Mouse (Mus musculus) hindbrain, postnatal 0 days (tissue): Measurements from ENCODE around the gene Pold1. TPM values are rescaled to one million over a fixed set of nuclear protein-coding genes. Genes with fewer than 3 reads are reported as not detected.
A peak's percentile ranks its signal among the peaks of the same experiment; 100 is the strongest.

Experiments used
- ATAC-seq: fragments of 200-750 bp; cut with Nextera tagmentation; 2 replicates; pipeline ENCODE4 v1.8.0; 2017; ENCODE audit warnings: mild to moderate bottlenecking, moderate TSS enrichment, moderate library complexity
- DNase-seq: peaks from one replicate; pipeline ENCODE4 v3.0.0-alpha.2; 2015; ENCODE audit warnings: low spot score
- H3K27ac ChIP-seq: fragments of 300-500 bp; sonication (generic); 2 replicates; pipeline ENCODE4 v1.5.1; 2014; ENCODE audit warnings: mild to moderate bottlenecking
- H3K27me3 ChIP-seq: fragments of 300-500 bp; sonication (generic); 2 replicates; pipeline ENCODE4 v1.6.1; 2014; ENCODE audit warnings: low read length, mixed read lengths; ENCODE audit not compliant: insufficient read depth
- H3K36me3 ChIP-seq: fragments of 300-500 bp; sonication (generic); 2 replicates; pipeline ENCODE4 v1.6.1; 2014; ENCODE audit warnings: low read length, mixed read lengths; ENCODE audit not compliant: insufficient read depth
- H3K4me1 ChIP-seq: fragments of 300-500 bp; sonication (generic); 2 replicates; pipeline ENCODE4 v1.6.1; 2014; ENCODE audit warnings: antibody characterized with exemption, low read length, mixed read lengths; ENCODE audit not compliant: insufficient read depth
- H3K4me2 ChIP-seq: fragments of 300-500 bp; sonication (generic); 2 replicates; pipeline ENCODE4 v1.6.1; 2014; ENCODE audit warnings: low read depth, mild to moderate bottlenecking, low read length, moderate library complexity, mixed read lengths
- H3K4me3 ChIP-seq: fragments of 300-500 bp; sonication (generic); 2 replicates; pipeline ENCODE4 v1.5.1; 2014; ENCODE audit warnings: low read length
- H3K9ac ChIP-seq: fragments of 300-500 bp; sonication (generic); replicated peaks from 2 replicates; pipeline ENCODE4 v1.6.1; 2014; ENCODE audit warnings: mild to moderate bottlenecking, low read length, moderate library complexity, mixed read lengths
- H3K9me3 ChIP-seq: fragments of 300-500 bp; sonication (generic); 2 replicates; pipeline ENCODE4 v1.6.1; 2016; ENCODE audit warnings: low read length, mixed read lengths
- CTCF ChIP-seq: IDR thresholded peaks from 2 replicates; pipeline ENCODE4 v1.5.1; 2016; ENCODE audit warnings: antibody characterized with exemption, control low read depth, low read depth
- whole genome bisulfite sequencing: fragments of 180-500 bp; shearing (Covaris S2); extraction: QIAGEN DNeasy Blood & Tissue Kit; methylation state at CpG from one replicate; pipeline ENCODE4 v1.1.7; 2014; 5-methylcytosine and 5-hydroxymethylcytosine counted together
- polyA plus RNA-seq: library from polyadenylated mRNA; unstranded; fragments of >200 nt; fragmentation: Nextera tagmentation; extraction: Ambion mirVana; gene quantifications from 2 replicates; pipeline ENCODE4 v1.2.1, GENCODE M21; 2015
- total RNA-seq: library from RNA; depleted of rRNA; stranded (reverse); fragments of >200 nt; gene quantifications from 2 replicates; pipeline ENCODE4 v1.2.3, GENCODE M21; 2014

Pold1 gene
- total and polyA plus RNA-seq, 2 experiments from 2014 or later: 18.7 to 30.0 TPM

DNA sequence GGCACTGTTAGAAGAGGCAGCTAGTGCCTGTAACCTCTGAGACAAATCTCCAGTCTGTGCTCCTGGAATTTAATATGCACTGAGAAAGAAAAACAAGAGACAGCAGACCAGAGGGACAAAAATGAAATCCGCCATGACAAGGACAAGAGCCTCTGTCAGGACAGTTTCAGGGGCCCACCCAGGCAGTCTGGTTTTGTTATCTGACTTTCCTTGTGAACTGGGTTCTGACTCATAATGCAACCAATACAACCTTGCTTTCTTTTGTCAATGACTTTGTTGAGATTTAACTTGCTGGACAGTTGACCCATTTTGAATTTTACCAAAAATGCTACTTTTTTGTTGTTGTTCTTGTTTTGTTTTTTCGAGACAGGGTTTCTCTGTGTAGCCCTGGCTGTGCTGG, 9.0 kb upstream of the Pold1 start:
- Histone ChIP-seq H3K9ac (no peak overlapping the region), H3K36me3 (no peaks in the 10 kb centered on the region), H3K9me3 (no peaks in the 10 kb centered on the region), H3K4me2 (no peak overlapping the region), H3K27me3 (no peaks in the 10 kb centered on the region), H3K4me1 (peaks cover 4% of the 10 kb centered on the region; the same call in 1 of the 2 replicates), H3K27ac (no peak overlapping the region), H3K4me3 (no peak overlapping the region)
- ATAC-seq (no peak), DNase-seq (no peak)
- 70% methylated on average over 2 of the region's 2 CpGs for WGBS
- no peak for TF ChIP-seq CTCF

DNA sequence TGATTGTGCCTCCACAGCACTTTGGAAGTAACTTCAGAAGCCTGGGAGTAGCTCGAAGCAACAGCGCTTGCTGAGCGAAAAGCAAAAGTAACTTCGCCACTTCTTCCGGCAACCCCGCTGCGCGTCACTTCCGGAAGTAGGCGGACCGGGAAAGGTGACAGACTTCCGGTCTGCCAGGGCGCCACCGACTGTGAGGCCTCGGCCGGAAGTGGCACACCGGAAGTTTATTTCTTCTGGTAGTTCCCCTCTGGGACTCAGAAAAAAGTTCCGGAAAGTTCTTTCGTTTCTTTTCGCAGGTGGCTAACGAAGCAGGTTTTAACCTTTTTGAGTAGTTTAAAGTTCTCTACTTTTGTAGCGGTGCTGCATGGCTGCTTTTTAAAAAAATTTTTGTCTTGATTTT, 5.2 kb upstream of the Pold1 start, which contains the start of gene Nr1h2:
Gene Nr1h2, minus strand, starts transcription at position 126 of the 400 bp plus-strand sequence.
- peak; percentile 16; the same call in 1 of the 2 replicates for TF ChIP-seq CTCF
- Histone ChIP-seq H3K4me3 (peak within 1 kb of the TSS; percentile 79), H3K27me3 (no peaks in the 10 kb centered on the region), H3K36me3 (peaks cover 19% of the 10 kb centered on the region), H3K4me1 (peaks cover 4% of the 10 kb centered on the region; the same call in 1 of the 2 replicates), H3K27ac (peak within 1 kb of the TSS; percentile 87), H3K9me3 (no peaks in the 10 kb centered on the region), H3K9ac (peak within 1 kb of the TSS; percentile 54), H3K4me2 (peak within 1 kb of the TSS; percentile 80)
- WGBS: under 1% methylated on average over 22 of the region's 22 CpGs
- DNase-seq (peak; percentile 98), ATAC-seq (peak; percentile 83)

- 1% methylated on average over 32 of the region's 32 CpGs for WGBS
- TF ChIP-seq CTCF: no peak
- peak; percentile 82 for ATAC-seq
- peak overlapping the region; percentile 80 for H3K4me2 ChIP-seq
- peak overlapping the region; percentile 87 for H3K27ac ChIP-seq
- H3K36me3 ChIP-seq: peaks cover 19% of the 10 kb centered on the region
- peak overlapping the region; percentile 54 for H3K9ac ChIP-seq
- H3K27me3 ChIP-seq: no peaks in the 10 kb centered on the region
- H3K9me3 ChIP-seq: no peaks in the 10 kb centered on the region
- peak overlapping the region; percentile 79 for H3K4me3 ChIP-seq
- DNase-seq: peak; percentile 91
- H3K4me1 ChIP-seq: peaks cover 4% of the 10 kb centered on the region
These were observed 4.6 kb upstream of the Pold1 start for GRCm38 (mm10) chr7:44553196-44553764.

- Histone ChIP-seq H3K36me3 (peaks cover 19% of the 10 kb centered on the region), H3K4me1 (peaks cover 11% of the 10 kb centered on the region), H3K9me3 (no peaks in the 10 kb centered on the region), H3K27ac (peak overlapping the region; percentile 87; the same call in 1 of the 2 replicates), H3K4me2 (peak overlapping the region; percentile 80), H3K27me3 (no peaks in the 10 kb centered on the region), H3K4me3 (peak overlapping the region; percentile 79; the same call in 1 of the 2 replicates), H3K9ac (no peak overlapping the region)
- no peak for ATAC-seq
- no peak for DNase-seq
- no peak for TF ChIP-seq CTCF
- 88% methylated on average over 31 of the region's 31 CpGs for WGBS
These were observed 3.7 kb upstream of the Pold1 start for GRCm38 (mm10) chr7:44552141-44552908.

DNA sequence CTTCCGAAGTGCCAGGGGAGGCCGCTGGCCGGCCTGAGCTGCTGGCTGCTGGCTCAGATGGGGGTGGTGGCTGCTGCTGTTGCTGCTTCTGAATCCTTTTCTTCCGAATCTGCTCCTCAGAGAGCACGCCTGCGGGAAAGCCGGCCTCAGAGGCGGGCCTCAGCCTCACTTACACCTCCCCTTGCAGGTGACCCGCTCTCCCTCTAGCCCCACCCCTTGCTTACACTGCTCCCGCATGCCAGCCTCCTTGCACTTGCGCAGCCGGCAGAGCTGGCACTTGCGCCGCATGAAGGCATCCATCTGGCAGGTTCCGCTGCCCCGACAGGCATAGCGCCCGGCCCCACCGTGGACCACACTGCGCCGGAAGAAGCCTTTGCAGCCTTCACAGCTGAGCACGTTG, 3.1 kb upstream of the Pold1 start:
- DNase-seq: no peak
- H3K4me1 ChIP-seq: peaks cover 11% of the 10 kb centered on the region
- 83% methylated on average over 22 of the region's 22 CpGs for WGBS

DNA sequence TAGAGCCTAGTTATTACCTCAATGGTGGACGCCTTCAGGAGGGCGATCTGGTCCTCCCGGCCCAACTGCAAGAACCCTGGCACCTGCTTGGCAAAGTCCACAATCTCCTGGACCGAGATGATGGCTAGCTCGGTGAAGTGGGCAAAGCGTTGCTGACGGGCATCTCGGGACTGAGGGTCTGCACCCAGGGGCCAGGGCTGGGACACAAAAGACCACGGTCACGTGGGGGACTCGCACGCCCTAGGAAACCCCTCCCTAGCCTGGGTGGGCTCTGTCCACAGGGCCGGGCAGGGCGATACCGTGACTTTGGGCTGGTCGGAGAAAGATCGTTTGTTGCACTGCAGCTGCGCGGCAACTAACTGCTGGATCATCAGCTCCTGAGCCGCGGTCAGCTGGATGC, 2.7 kb upstream of the Pold1 start:
- Histone ChIP-seq H3K4me2 (no peak overlapping the region), H3K27me3 (no peaks in the 10 kb centered on the region), H3K36me3 (peaks cover 19% of the 10 kb centered on the region), H3K4me3 (no peak overlapping the region), H3K4me1 (peaks cover 11% of the 10 kb centered on the region), H3K27ac (no peak overlapping the region), H3K9me3 (no peaks in the 10 kb centered on the region), H3K9ac (no peak overlapping the region)
- ATAC-seq (no peak), DNase-seq (no peak)
- no peak for TF ChIP-seq CTCF
- WGBS: 92% methylated on average over 21 of the region's 21 CpGs

More for the DNA sequence above, 3.1 kb upstream of the Pold1 start:
- H3K9me3 ChIP-seq: no peaks in the 10 kb centered on the region
- H3K27me3 ChIP-seq: no peaks in the 10 kb centered on the region
- no peak overlapping the region for H3K4me3 ChIP-seq
- TF ChIP-seq CTCF: no peak
- H3K4me2 ChIP-seq: no peak overlapping the region
- no peak overlapping the region for H3K27ac ChIP-seq
- no peak overlapping the region for H3K9ac ChIP-seq
- no peak for ATAC-seq
- H3K36me3 ChIP-seq: peaks cover 19% of the 10 kb centered on the region

- H3K4me2 ChIP-seq: no peak overlapping the region
- H3K27me3 ChIP-seq: no peaks in the 10 kb centered on the region
- 98% methylated on average over 12 of the region's 12 CpGs for WGBS
- no peak overlapping the region for H3K27ac ChIP-seq
- no peak for DNase-seq
- H3K4me1 ChIP-seq: peaks cover 11% of the 10 kb centered on the region
- H3K9ac ChIP-seq: no peak overlapping the region
- H3K9me3 ChIP-seq: no peaks in the 10 kb centered on the region
- no peak for ATAC-seq
- peaks cover 19% of the 10 kb centered on the region for H3K36me3 ChIP-seq
- no peak for TF ChIP-seq CTCF
- no peak overlapping the region for H3K4me3 ChIP-seq
These were observed 1.7 kb upstream of the Pold1 start for GRCm38 (mm10) chr7:44550409-44550678.
